Mouse (Mus musculus) embryonic facial prominence, embryonic 12.5 days (tissue): Measurements from ENCODE around the gene Tanc2. TPM values are rescaled to one million over a fixed set of nuclear protein-coding genes. Genes with fewer than 3 reads are reported as not detected.

ENCODE experiments used
- ATAC-seq: fragments of 200-750 bp; cut with Nextera tagmentation; 2 replicates; pipeline ENCODE4 v1.8.0; 2017; ENCODE audit not compliant: insufficient number of reproducible peaks, insufficient read depth, low FRiP score, low TSS enrichment
- H3K27ac ChIP-seq: fragments of 300-500 bp; sonication (generic); 2 replicates; pipeline ENCODE4 v1.5.1; 2016; ENCODE audit warnings: mild to moderate bottlenecking
- H3K27me3 ChIP-seq: fragments of 300-500 bp; sonication (generic); 2 replicates; pipeline ENCODE4 v1.6.1; 2016; ENCODE audit warnings: mild to moderate bottlenecking, moderate library complexity
- H3K36me3 ChIP-seq: fragments of 300-500 bp; sonication (generic); 2 replicates; pipeline ENCODE4 v1.6.1; 2016; ENCODE audit warnings: mild to moderate bottlenecking
- H3K4me1 ChIP-seq: fragments of 300-500 bp; sonication (generic); 2 replicates; pipeline ENCODE4 v1.6.1; 2016
- H3K4me2 ChIP-seq: fragments of 300-500 bp; sonication (generic); replicated peaks from 2 replicates; pipeline ENCODE4 v1.6.1; 2016; ENCODE audit warnings: mild to moderate bottlenecking, moderate library complexity
- H3K4me3 ChIP-seq: fragments of 300-500 bp; sonication (generic); 2 replicates; pipeline ENCODE4 v1.5.1; 2016; ENCODE audit warnings: mild to moderate bottlenecking
- H3K9ac ChIP-seq: fragments of 300-500 bp; sonication (generic); 2 replicates; pipeline ENCODE4 v1.6.1; 2016; ENCODE audit warnings: mild to moderate bottlenecking, moderate library complexity
- H3K9me3 ChIP-seq: fragments of 300-500 bp; sonication (generic); 2 replicates; pipeline ENCODE4 v1.6.1; 2016; ENCODE audit warnings: mild to moderate bottlenecking, moderate library complexity
- WGBS: fragments of 180-500 bp; shearing (Covaris S2); methylation state at CpG from one replicate; pipeline ENCODE4 v1.1.7; 2016; 5-methylcytosine and 5-hydroxymethylcytosine counted together
- polyA plus RNA-seq: library from polyadenylated mRNA; unstranded; fragments of >200 nt; fragmentation: Nextera tagmentation; extraction: Ambion mirVana; gene quantifications from 2 replicates; pipeline ENCODE4 v1.2.1, GENCODE M21; 2016

Tanc2 gene
- polyA plus RNA-seq, 1 experiment from 2014 or later, result 12.9 TPM

- ATAC-seq, result no peak
- 35% methylated on average over 2 of the region's 2 CpGs for WGBS
- Histone ChIP-seq H3K4me1 (peaks cover 19% of the 10 kb centered on the region), H3K9me3 (no peaks in the 10 kb centered on the region), H3K9ac (no peak overlapping the region), H3K36me3 (no peaks in the 10 kb centered on the region), H3K27me3 (no peaks in the 10 kb centered on the region), H3K4me2 (peak overlapping the region; percentile 36), H3K4me3 (no peak overlapping the region), H3K27ac (no peak overlapping the region; the same call in 1 of the 2 replicates)
These were observed 169.6 kb downstream of the Tanc2 start for GRCm38 (mm10) chr11:105759413-105759812.

GRCm38 (mm10) chr11:105760346-105760745 lies 170.6 kb downstream of the Tanc2 start:
- peaks cover 19% of the 10 kb centered on the region for H3K4me1 ChIP-seq
- H3K9ac ChIP-seq, result no peak overlapping the region
- no peak overlapping the region for H3K4me3 ChIP-seq
- no peak for ATAC-seq
- H3K4me2 ChIP-seq, result 0 out of 2 replicates have a peak overlapping the region, but pooled peaks have one; percentile 2
- 27% methylated on average over 4 of the region's 4 CpGs for WGBS
- no peak overlapping the region for H3K27ac ChIP-seq
- H3K36me3 ChIP-seq, result no peaks in the 10 kb centered on the region
- H3K27me3 ChIP-seq, result no peaks in the 10 kb centered on the region
- H3K9me3 ChIP-seq, result no peaks in the 10 kb centered on the region

DNA sequence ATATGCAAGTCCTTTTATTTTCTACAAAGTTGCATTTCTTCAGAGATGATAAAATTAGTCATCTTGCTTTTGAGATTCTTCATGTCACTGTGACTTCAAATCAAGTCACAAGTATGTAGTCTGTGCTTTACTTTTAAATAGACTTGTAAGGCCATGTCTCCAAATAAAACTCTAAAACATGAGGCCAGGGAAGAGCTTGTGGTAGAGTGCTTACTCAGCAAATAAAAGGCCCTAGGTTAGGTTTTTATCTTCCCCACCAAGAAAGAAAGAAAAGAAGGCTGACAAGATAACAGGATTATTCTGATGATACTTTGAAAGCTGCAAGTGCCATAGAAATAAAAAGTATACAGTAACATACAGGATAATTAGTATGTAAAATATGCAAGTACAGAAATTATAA lies 188.0 kb downstream of the Tanc2 start:
- H3K36me3 ChIP-seq, result peaks cover 9% of the 10 kb centered on the region; the same call in 1 of the 2 replicates
- no peak overlapping the region for H3K4me2 ChIP-seq
- H3K9me3 ChIP-seq, result no peaks in the 10 kb centered on the region
- no peaks in the 10 kb centered on the region for H3K4me1 ChIP-seq
- no peak overlapping the region for H3K9ac ChIP-seq
- no peak overlapping the region for H3K4me3 ChIP-seq
- no peak overlapping the region for H3K27ac ChIP-seq
- no peak for ATAC-seq
- no peaks in the 10 kb centered on the region for H3K27me3 ChIP-seq

DNA sequence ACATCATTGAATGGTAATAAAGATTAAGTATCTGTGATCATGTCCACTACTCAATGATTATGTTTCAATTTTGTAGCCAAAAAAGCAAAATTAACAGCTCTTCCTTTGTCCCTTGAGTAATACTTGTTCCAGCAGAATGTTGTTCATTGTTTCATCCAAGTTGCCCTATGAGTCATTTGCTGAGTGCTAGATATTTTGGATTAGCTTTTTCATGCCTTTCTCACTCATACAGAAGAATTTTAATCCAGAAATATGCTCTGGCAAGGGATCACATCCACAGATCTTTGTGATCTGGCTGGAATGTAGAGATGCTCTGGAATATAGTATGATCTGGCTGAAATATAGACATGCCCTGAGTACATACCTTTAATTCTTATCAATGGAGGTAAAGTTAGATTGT lies 202.7 kb downstream of the Tanc2 start:
- no peaks in the 10 kb centered on the region for H3K4me1 ChIP-seq
- H3K27ac ChIP-seq, result no peak overlapping the region
- H3K9me3 ChIP-seq, result no peaks in the 10 kb centered on the region
- H3K9ac ChIP-seq, result no peak overlapping the region
- ATAC-seq, result no peak
- H3K36me3 ChIP-seq, result no peaks in the 10 kb centered on the region
- no peaks in the 10 kb centered on the region for H3K27me3 ChIP-seq
- no peak overlapping the region for H3K4me2 ChIP-seq
- H3K4me3 ChIP-seq, result no peak overlapping the region

DNA sequence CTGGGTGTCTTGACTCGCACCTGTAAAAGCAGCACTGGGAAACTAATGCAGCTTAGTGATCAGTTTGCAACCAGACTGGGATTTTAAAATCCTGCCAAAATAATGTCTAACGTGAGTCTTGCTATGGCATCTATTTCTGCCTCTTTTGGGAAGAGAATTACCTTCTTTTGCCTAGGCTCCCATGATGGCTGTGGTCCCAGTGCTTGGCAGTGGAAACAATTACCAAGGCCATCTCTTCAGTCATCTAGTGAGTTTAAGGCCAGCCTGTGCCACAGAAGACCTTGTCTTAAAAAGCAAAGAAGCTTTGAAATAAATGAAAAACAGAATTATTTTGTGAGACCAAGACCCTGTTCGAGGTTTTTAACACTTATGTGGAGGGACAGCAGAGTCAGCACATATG lies 213.9 kb downstream of the Tanc2 start:
- ATAC-seq, result no peak
- no peaks in the 10 kb centered on the region for H3K27me3 ChIP-seq
- H3K4me1 ChIP-seq, result no peaks in the 10 kb centered on the region
- 91% methylated on average over 3 of the region's 3 CpGs for WGBS
- no peaks in the 10 kb centered on the region for H3K9me3 ChIP-seq
- H3K9ac ChIP-seq, result no peak overlapping the region
- no peak overlapping the region for H3K4me3 ChIP-seq
- H3K27ac ChIP-seq, result no peak overlapping the region
- H3K36me3 ChIP-seq, result no peaks in the 10 kb centered on the region
- no peak overlapping the region for H3K4me2 ChIP-seq

DNA sequence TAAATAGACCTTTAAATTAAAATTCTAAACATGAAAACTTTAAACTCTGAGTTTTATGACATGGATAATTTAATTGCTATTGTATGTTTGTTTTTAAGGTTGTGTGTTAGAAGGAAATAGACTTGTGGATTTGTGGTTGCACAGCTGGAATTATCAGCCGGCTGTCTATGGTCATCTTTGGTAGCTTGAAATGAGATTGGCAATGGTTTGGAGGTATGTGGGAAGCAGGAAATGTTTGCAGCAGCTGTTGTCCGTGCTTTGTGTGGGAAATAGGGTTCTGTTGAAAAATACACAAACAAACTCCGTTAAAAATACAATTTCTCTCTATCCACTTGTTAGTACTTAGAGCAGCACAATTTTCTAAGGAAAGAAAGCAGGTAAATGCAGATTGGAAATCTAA lies 215.0 kb downstream of the Tanc2 start:
- WGBS, result 69% methylated on average over 3 of the region's 3 CpGs

GRCm38 (mm10) chr11:105807103-105807502 lies 217.3 kb downstream of the Tanc2 start:
- no peak overlapping the region for H3K27ac ChIP-seq
- no peaks in the 10 kb centered on the region for H3K9me3 ChIP-seq
- ATAC-seq, result no peak
- no peak overlapping the region for H3K4me3 ChIP-seq
- H3K4me1 ChIP-seq, result no peaks in the 10 kb centered on the region
- no peak overlapping the region for H3K9ac ChIP-seq
- no peak overlapping the region for H3K4me2 ChIP-seq
- 0 out of 2 replicates have a peak, but pooled peaks cover 6% of the 10 kb centered on the region for H3K36me3 ChIP-seq
- H3K27me3 ChIP-seq, result no peaks in the 10 kb centered on the region
- 94% methylated on average over 5 of the region's 5 CpGs for WGBS

More for the DNA sequence above, 215.0 kb downstream of the Tanc2 start:
- H3K4me3 ChIP-seq, result no peak overlapping the region
- H3K4me1 ChIP-seq, result no peaks in the 10 kb centered on the region
- H3K27ac ChIP-seq, result no peak overlapping the region
- no peaks in the 10 kb centered on the region for H3K27me3 ChIP-seq
- no peak overlapping the region for H3K4me2 ChIP-seq
- H3K36me3 ChIP-seq, result no peaks in the 10 kb centered on the region
- no peak for ATAC-seq
- H3K9ac ChIP-seq, result no peak overlapping the region
- H3K9me3 ChIP-seq, result no peaks in the 10 kb centered on the region

GRCm38 (mm10) chr11:105823246-105823645 lies 233.5 kb downstream of the Tanc2 start:
- no peak overlapping the region for H3K27ac ChIP-seq
- no peaks in the 10 kb centered on the region for H3K4me1 ChIP-seq
- ATAC-seq, result no peak
- H3K4me3 ChIP-seq, result no peak overlapping the region
- H3K27me3 ChIP-seq, result no peaks in the 10 kb centered on the region
- no peaks in the 10 kb centered on the region for H3K36me3 ChIP-seq
- 80% methylated on average over 1 of the region's 1 CpGs for WGBS
- H3K9me3 ChIP-seq, result no peaks in the 10 kb centered on the region
- H3K4me2 ChIP-seq, result no peak overlapping the region
- no peak overlapping the region for H3K9ac ChIP-seq

GRCm38 (mm10) chr11:105823759-105824158 lies 234.0 kb downstream of the Tanc2 start:
- Histone ChIP-seq H3K27ac (no peak overlapping the region), H3K9ac (no peak overlapping the region), H3K36me3 (no peaks in the 10 kb centered on the region), H3K4me2 (no peak overlapping the region), H3K9me3 (no peaks in the 10 kb centered on the region), H3K27me3 (no peaks in the 10 kb centered on the region), H3K4me3 (no peak overlapping the region), H3K4me1 (no peaks in the 10 kb centered on the region)
- ATAC-seq, result no peak
- 55% methylated on average over 2 of the region's 2 CpGs for WGBS

DNA sequence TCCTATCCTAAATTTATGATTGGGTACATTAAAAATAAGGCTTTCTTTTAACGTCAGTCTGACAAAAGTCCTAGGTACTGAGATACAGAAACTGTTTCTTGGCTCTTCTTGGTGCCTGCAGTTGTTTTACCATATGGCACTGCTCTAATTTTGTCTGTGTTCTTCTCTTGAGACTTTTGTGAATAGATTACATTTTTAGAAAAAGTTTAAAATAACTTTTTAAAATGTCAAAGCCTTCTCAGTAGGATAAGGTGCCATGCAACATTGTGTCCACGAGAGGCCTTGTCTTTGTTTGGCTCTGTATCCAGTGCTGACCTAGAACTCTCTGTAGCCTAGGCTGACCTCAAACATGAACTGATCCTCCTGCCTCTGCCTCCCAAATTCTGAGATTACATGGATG lies 238.4 kb downstream of the Tanc2 start:
- Histone ChIP-seq H3K4me3 (no peak overlapping the region), H3K9me3 (no peaks in the 10 kb centered on the region), H3K36me3 (no peaks in the 10 kb centered on the region), H3K9ac (no peak overlapping the region), H3K27ac (no peak overlapping the region), H3K27me3 (no peaks in the 10 kb centered on the region), H3K4me1 (no peaks in the 10 kb centered on the region), H3K4me2 (no peak overlapping the region)
- ATAC-seq, result no peak
- 91% methylated on average over 2 of the region's 2 CpGs for WGBS

DNA sequence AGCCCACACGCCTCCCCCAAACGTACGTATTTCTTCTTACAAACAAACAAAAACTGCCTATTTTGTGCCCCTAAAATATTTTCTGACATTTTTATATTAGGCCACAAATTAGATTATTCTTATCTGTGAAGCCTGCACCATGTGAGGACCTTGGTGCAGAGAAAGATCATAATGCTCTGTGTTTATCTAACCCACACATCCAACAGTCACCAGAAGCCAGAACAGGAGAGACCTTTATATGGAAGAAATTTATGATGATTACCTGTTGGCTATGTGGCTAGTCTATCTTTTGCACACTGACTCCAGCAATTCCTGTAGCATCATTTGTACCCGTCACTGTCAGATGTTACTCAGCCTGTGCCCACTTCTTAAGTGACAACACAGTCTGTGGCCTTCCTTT lies 245.4 kb downstream of the Tanc2 start:
- H3K27me3 ChIP-seq, result no peaks in the 10 kb centered on the region
- whole genome bisulfite sequencing, result 97% methylated on average over 4 of the region's 4 CpGs

GRCm38 (mm10) chr11:105836344-105836891 lies 246.6 kb downstream of the Tanc2 start:
- WGBS, result 93% methylated on average over 6 of the region's 6 CpGs
- Histone ChIP-seq H3K4me3 (no peak overlapping the region), H3K4me1 (no peaks in the 10 kb centered on the region), H3K9ac (no peak overlapping the region), H3K4me2 (no peak overlapping the region), H3K27ac (no peak overlapping the region), H3K27me3 (no peaks in the 10 kb centered on the region), H3K9me3 (no peaks in the 10 kb centered on the region), H3K36me3 (peaks cover 11% of the 10 kb centered on the region)
- ATAC-seq, result no peak

More for the DNA sequence above, 245.4 kb downstream of the Tanc2 start:
- Histone ChIP-seq H3K36me3 (peaks cover 11% of the 10 kb centered on the region), H3K4me1 (no peaks in the 10 kb centered on the region), H3K9ac (no peak overlapping the region), H3K9me3 (no peaks in the 10 kb centered on the region), H3K4me3 (no peak overlapping the region), H3K27ac (no peak overlapping the region), H3K4me2 (no peak overlapping the region)
- no peak for ATAC-seq

GRCm38 (mm10) chr11:105837962-105838361 lies 248.2 kb downstream of the Tanc2 start:
- Histone ChIP-seq H3K9ac (no peak overlapping the region), H3K27ac (no peak overlapping the region), H3K36me3 (peaks cover 11% of the 10 kb centered on the region), H3K4me1 (no peaks in the 10 kb centered on the region), H3K4me3 (no peak overlapping the region), H3K9me3 (no peaks in the 10 kb centered on the region), H3K27me3 (no peaks in the 10 kb centered on the region), H3K4me2 (no peak overlapping the region)
- no peak for ATAC-seq
